Mouse (Mus musculus): ENCODE measurements around the gene B3gnt8. TPM values are rescaled to one million over a fixed set of nuclear protein-coding genes. Genes with fewer than 3 reads are reported as not detected.
A peak's percentile ranks its signal among the peaks of the same experiment; 100 is the strongest.

Gene B3gnt8
- polyA plus RNA-seq, 1 experiment = 54.8 TPM

DNA sequence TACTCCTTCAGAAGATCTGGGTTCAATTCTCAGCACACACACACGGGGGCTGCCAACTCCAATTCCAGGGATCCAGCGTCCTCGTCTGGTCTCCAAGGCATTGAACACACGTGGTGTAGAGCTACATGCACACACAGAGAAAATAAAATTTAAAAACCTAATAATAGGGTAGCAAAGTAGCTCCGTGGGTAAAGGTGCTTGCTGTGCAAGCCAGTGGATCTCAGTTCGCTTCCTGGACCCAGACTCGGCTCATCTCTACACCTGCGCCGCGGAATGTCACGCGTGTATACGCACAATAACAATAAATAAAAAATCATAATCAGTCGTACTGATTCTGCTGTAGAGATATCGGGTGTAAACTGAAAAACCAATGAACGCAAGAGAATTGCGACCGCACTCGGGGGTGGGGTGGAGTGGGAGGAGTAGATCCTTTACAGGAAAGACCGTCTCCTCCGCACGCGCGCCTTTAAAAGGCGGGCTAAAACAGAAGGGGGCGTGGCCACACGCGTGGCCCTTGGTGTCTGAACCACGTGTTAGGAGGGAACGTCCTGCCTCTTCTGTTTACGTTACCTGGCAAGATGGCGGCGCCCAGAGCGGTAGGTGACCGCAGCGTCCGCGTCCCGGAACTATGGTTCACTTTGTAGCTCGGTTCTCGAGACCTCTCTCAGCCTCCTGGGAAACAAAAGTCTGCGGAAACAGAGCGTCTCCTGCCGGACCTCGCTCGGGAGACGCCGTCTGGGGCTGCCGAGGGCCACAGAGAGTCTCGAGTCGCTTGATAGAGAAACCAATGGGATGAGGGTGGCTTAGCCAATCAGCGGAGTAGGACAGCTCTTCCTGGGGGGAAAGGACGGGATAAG is 7.4 kb upstream of the B3gnt8 start, which contains the start of gene Dmac2:
Gene Dmac2 (plus strand): TSS at position 550 of the 857 bp plus-strand sequence.
- no peaks in the 10 kb centered on the region for H3K27me3 ChIP-seq (ENCODE audit: control insufficient read depth, insufficient read depth, low read length)
- under 1% methylated on average over 53 of the region's 53 CpGs for WGBS
- peak; percentile 92 to 96 for DNase-seq (ENCODE audit: low read depth in 1 of 2, low spot score in 2 of 2)
- H3K27ac ChIP-seq (ENCODE audit: insufficient read depth, low read length) = peak within 1 kb of the TSS; percentile 85
- TF ChIP-seq CTCF (IDR thresholded peaks at IDR 0.05; ENCODE audit: extremely low read depth, insufficient read depth, insufficient read length, insufficient replicate concordance) = no peak
- peak; percentile 30; the same call in 1 of the 2 replicates for TF ChIP-seq POLR2A (IDR thresholded peaks at IDR 0.05; ENCODE audit: low read depth, low read length)
- H3K4me3 ChIP-seq (ENCODE audit: extremely low read depth, insufficient read depth, insufficient read length) = peak within 1 kb of the TSS; percentile 76
- H3K36me3 ChIP-seq (ENCODE audit: control insufficient read depth, insufficient read depth, low read length) = peaks cover 17% of the 10 kb centered on the region
- H3K4me1 ChIP-seq (ENCODE audit: control insufficient read depth, insufficient read depth, insufficient read length) = peaks cover 4% of the 10 kb centered on the region; the same call in 1 of the 2 replicates

DNA sequence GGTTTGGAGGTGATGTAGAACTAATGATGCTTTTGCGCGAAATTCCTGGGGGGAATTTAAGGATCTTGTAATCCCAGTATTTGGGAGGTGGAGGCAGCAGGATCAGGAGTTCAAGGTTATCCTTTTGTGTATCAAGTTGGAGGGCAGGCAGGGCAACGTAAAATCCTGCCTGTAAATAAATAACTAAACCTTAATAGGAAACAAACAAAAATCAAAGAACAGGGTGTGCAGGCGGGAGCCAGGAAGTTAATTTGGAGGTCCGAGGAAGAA is 6.8 kb upstream of the B3gnt8 start:
- Histone ChIP-seq H3K4me3 (ENCODE audit: extremely low read depth, insufficient read depth, insufficient read length) (peak overlapping the region; percentile 76), H3K36me3 (ENCODE audit: control insufficient read depth, insufficient read depth, low read length) (peaks cover 18% of the 10 kb centered on the region), H3K27me3 (ENCODE audit: control insufficient read depth, insufficient read depth, low read length) (no peaks in the 10 kb centered on the region), H3K4me1 (ENCODE audit: control insufficient read depth, insufficient read depth, insufficient read length) (peaks cover 4% of the 10 kb centered on the region; the same call in 1 of the 2 replicates), H3K27ac (ENCODE audit: insufficient read depth, low read length) (peak overlapping the region; percentile 85)
- TF ChIP-seq CTCF (IDR thresholded peaks at IDR 0.05; ENCODE audit: extremely low read depth, insufficient read depth, insufficient read length, insufficient replicate concordance) = no peak
- TF ChIP-seq POLR2A (IDR thresholded peaks at IDR 0.05; ENCODE audit: low read depth, low read length) = no peak
- DNase-seq (ENCODE audit: low read depth in 1 of 2, low spot score in 2 of 2) = no peak
- WGBS = 27% methylated on average over 5 of the region's 5 CpGs

DNA sequence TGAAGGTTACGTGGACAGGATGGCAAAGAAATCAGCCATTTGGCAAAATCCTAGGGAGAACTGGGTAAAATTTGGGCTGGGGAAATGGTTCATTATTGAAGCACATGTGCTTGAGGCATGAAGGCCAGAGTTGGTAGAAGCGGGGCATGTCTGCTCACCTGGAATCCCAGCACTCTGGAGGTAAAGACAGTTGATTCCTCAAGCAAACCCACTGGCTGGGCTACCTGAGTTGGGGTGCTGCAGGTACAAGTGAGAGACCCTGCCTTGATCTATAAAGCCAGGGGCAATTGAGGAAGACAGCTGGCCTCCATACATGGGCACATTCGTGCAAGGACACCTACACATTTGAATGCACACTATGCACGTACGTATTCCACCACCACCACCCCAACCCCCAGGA is 6.4 kb upstream of the B3gnt8 start:
- TF ChIP-seq POLR2A (IDR thresholded peaks at IDR 0.05; ENCODE audit: low read depth, low read length) (no peak), CTCF (IDR thresholded peaks at IDR 0.05; ENCODE audit: extremely low read depth, insufficient read depth, insufficient read length, insufficient replicate concordance) (no peak)
- WGBS = 92% methylated on average over 5 of the region's 5 CpGs
- H3K27ac ChIP-seq (ENCODE audit: insufficient read depth, low read length) = no peak overlapping the region
- peaks cover 4% of the 10 kb centered on the region; the same call in 1 of the 2 replicates for H3K4me1 ChIP-seq (ENCODE audit: control insufficient read depth, insufficient read depth, insufficient read length)
- peaks cover 22% of the 10 kb centered on the region for H3K36me3 ChIP-seq (ENCODE audit: control insufficient read depth, insufficient read depth, low read length)
- peak in 1 of 2 experiments; percentile 2 for DNase-seq (ENCODE audit: low read depth in 1 of 2, low spot score in 2 of 2)
- H3K4me3 ChIP-seq (ENCODE audit: extremely low read depth, insufficient read depth, insufficient read length) = no peak overlapping the region
- H3K27me3 ChIP-seq (ENCODE audit: control insufficient read depth, insufficient read depth, low read length) = no peaks in the 10 kb centered on the region

DNA sequence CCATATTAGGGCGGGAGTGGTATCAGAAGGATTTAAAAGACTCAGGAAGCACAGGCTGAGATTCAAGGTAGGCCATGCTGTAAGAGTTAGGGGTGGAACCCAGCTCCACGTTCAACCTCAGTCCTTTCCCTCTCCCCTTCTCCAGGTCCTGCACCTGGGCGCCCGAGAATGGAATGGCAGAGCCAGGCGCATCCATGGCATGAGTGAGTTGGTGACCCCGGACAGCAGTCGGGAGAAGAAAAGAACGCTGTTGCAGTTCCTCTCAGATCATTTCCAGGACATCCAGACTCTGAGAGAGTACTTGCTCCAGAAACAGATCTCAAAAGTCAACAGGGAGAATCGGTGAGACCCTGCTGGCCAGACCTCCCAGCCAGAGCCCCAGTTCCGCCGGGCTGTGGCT is 5.7 kb upstream of the B3gnt8 start:
- WGBS = 87% methylated on average over 11 of the region's 11 CpGs
- DNase-seq (ENCODE audit: low read depth in 1 of 2, low spot score in 2 of 2) = no peak
- Histone ChIP-seq H3K36me3 (ENCODE audit: control insufficient read depth, insufficient read depth, low read length) (peaks cover 24% of the 10 kb centered on the region), H3K4me3 (ENCODE audit: extremely low read depth, insufficient read depth, insufficient read length) (no peak overlapping the region), H3K27ac (ENCODE audit: insufficient read depth, low read length) (no peak overlapping the region), H3K4me1 (ENCODE audit: control insufficient read depth, insufficient read depth, insufficient read length) (peaks cover 4% of the 10 kb centered on the region; the same call in 1 of the 2 replicates), H3K27me3 (ENCODE audit: control insufficient read depth, insufficient read depth, low read length) (no peaks in the 10 kb centered on the region)
- TF ChIP-seq POLR2A (IDR thresholded peaks at IDR 0.05; ENCODE audit: low read depth, low read length) (no peak), CTCF (IDR thresholded peaks at IDR 0.05; ENCODE audit: extremely low read depth, insufficient read depth, insufficient read length, insufficient replicate concordance) (no peak)

DNA sequence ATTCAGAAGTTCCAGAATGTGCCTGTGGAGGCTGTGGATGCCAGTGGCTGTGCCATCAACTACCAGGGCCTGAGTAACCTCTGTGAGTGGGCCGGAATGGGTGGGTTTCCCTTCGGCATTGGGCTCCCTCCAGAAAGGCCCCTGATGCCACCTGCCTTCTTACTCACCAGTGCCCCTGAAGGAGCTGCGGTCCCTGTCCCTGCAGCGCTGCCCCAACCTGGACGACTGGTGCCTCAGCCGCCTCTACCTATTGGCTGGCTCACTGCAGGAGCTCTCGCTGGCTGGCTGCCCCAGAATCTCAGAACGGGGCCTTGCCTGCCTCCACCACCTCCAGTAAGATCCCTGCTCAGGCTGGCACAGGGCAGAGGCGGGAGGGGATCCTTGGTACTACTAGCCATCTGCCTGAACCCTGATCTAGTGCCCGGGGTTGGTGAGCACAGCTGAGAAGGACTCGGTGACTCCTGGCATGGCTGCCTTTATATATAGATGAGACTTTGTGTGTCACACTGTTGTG is 2.5 kb upstream of the B3gnt8 start:
- Histone ChIP-seq H3K4me3 (ENCODE audit: extremely low read depth, insufficient read depth, insufficient read length) (no peak overlapping the region), H3K27me3 (ENCODE audit: control insufficient read depth, insufficient read depth, low read length) (no peaks in the 10 kb centered on the region), H3K4me1 (ENCODE audit: control insufficient read depth, insufficient read depth, insufficient read length) (peaks cover 16% of the 10 kb centered on the region), H3K36me3 (ENCODE audit: control insufficient read depth, insufficient read depth, low read length) (peaks cover 29% of the 10 kb centered on the region), H3K27ac (ENCODE audit: insufficient read depth, low read length) (peak overlapping the region; percentile 31; the same call in 1 of the 2 replicates)
- 90% methylated on average over 11 of the region's 11 CpGs for WGBS
- TF ChIP-seq CTCF (IDR thresholded peaks at IDR 0.05; ENCODE audit: extremely low read depth, insufficient read depth, insufficient read length, insufficient replicate concordance) = no peak
- no peak for TF ChIP-seq POLR2A (IDR thresholded peaks at IDR 0.05; ENCODE audit: low read depth, low read length)
- no peak for DNase-seq (ENCODE audit: low read depth in 1 of 2, low spot score in 2 of 2)

DNA sequence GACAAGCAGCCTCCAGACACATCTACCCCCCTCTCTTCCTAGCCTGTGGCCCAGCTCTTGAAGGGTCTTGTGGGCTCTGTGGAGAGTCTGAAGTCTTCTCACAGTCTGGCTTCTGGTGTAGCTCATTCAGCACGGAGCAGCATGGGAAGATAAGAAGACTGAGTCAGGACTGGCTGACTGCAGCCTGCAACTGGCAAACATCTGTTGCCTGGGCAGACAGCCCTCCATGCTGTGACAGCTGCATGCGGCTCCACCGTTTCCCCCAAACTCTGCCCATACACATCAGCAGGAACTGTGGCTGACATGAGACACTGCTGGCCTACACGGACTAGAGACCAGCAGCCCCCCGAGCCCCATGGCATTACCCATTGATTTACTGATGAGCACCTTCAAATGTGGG is 1.6 kb upstream of the B3gnt8 start:
- Histone ChIP-seq H3K4me1 (ENCODE audit: control insufficient read depth, insufficient read depth, insufficient read length) (peaks cover 19% of the 10 kb centered on the region), H3K4me3 (ENCODE audit: extremely low read depth, insufficient read depth, insufficient read length) (no peak overlapping the region), H3K27ac (ENCODE audit: insufficient read depth, low read length) (peak overlapping the region; percentile 49), H3K36me3 (ENCODE audit: control insufficient read depth, insufficient read depth, low read length) (peaks cover 33% of the 10 kb centered on the region), H3K27me3 (ENCODE audit: control insufficient read depth, insufficient read depth, low read length) (no peaks in the 10 kb centered on the region)
- no peak for TF ChIP-seq CTCF (IDR thresholded peaks at IDR 0.05; ENCODE audit: extremely low read depth, insufficient read depth, insufficient read length, insufficient replicate concordance)
- no peak for TF ChIP-seq POLR2A (IDR thresholded peaks at IDR 0.05; ENCODE audit: low read depth, low read length)
- DNase-seq (ENCODE audit: low read depth in 1 of 2, low spot score in 2 of 2) = no peak
- WGBS = 56% methylated on average over 5 of the region's 5 CpGs
